Mouse (Mus musculus): ENCODE measurements around the gene Amot. TPM values are rescaled to one million over a fixed set of nuclear protein-coding genes. Genes with fewer than 3 reads are reported as not detected.

Amot gene
- polyA plus RNA-seq, 1 experiment from 2014 or later: 10.4 TPM

DNA sequence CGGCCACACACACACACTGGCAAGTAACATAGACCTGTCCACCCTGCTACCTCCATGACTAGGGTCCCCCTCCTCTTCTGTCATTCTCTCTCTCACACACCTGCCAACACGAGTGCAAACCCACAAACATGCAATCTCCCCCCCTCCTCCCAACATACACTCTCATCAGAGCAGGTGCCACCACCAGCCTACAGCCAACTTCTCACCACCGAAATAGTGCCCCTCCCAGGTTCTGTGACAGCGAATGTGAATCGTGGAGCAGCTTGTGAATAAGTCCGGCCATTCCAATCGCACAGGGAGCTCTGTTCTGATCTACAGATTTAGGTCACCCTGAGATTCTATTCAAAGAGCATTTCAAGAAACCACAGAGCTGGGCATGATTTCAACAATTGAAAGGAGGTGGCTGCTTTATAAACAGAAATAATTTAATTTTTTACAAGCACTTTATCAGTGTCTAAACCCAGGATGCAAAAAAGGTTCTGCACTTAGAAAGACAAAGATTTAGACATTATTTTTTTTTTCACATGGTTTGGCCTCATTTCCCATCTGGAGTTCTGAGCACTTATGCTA, 21.4 kb downstream of the Amot start:
- H3K4me3 ChIP-seq (ENCODE audit: low read depth, low read length): no peak overlapping the region
- ATAC-seq (ENCODE audit: insufficient read depth): no peak
- H3K9ac ChIP-seq: no peak overlapping the region
- no peaks in the 10 kb centered on the region for H3K4me1 ChIP-seq (ENCODE audit: insufficient read depth)
- H3K36me3 ChIP-seq (ENCODE audit: insufficient read depth): peaks cover 5% of the 10 kb centered on the region; the same call in 1 of the 2 replicates
- 75% methylated on average over 7 of the region's 7 CpGs for WGBS
- H3K9me3 ChIP-seq (ENCODE audit: low read depth, low read length): no peaks in the 10 kb centered on the region
- DNase-seq: no peak
- TF ChIP-seq CTCF (IDR thresholded peaks at IDR 0.05; ENCODE audit: low read depth): no peak
- H3K27ac ChIP-seq (ENCODE audit: low read depth): no peak overlapping the region
- H3K27me3 ChIP-seq (ENCODE audit: insufficient read depth, low read length): no peaks in the 10 kb centered on the region
- no peak overlapping the region for H3K4me2 ChIP-seq

DNA sequence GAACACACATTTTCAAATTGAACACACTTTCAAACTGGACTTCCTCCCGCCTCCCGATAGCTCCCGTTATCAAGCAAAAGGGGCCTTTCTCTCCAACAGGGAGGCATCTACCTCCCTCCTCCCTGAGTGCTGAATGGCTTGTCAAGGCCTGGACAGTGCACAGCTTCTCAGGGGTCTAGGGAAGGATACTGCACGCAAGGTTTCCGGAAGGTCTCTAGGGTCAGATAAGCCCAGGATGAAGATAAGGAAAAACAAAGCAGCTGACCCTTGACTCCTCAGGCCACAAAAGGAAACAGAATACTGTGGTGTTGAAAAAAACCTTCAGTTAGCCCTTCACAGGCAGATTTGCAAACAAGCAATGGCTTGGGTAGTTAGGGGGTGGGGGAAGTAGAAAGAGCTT, 22.6 kb downstream of the Amot start:
- H3K36me3 ChIP-seq (ENCODE audit: insufficient read depth): peaks cover 5% of the 10 kb centered on the region; the same call in 1 of the 2 replicates
- no peak overlapping the region for H3K27ac ChIP-seq (ENCODE audit: low read depth)
- no peaks in the 10 kb centered on the region for H3K9me3 ChIP-seq (ENCODE audit: low read depth, low read length)
- H3K9ac ChIP-seq: no peak overlapping the region
- H3K4me1 ChIP-seq (ENCODE audit: insufficient read depth): no peaks in the 10 kb centered on the region
- no peaks in the 10 kb centered on the region for H3K27me3 ChIP-seq (ENCODE audit: insufficient read depth, low read length)
- ATAC-seq (ENCODE audit: insufficient read depth) (no peak), DNase-seq (no peak)
- H3K4me2 ChIP-seq: no peak overlapping the region
- no peak overlapping the region for H3K4me3 ChIP-seq (ENCODE audit: low read depth, low read length)
- no peak for TF ChIP-seq CTCF (IDR thresholded peaks at IDR 0.05; ENCODE audit: low read depth)
- WGBS: 26% methylated on average over 5 of the region's 5 CpGs

DNA sequence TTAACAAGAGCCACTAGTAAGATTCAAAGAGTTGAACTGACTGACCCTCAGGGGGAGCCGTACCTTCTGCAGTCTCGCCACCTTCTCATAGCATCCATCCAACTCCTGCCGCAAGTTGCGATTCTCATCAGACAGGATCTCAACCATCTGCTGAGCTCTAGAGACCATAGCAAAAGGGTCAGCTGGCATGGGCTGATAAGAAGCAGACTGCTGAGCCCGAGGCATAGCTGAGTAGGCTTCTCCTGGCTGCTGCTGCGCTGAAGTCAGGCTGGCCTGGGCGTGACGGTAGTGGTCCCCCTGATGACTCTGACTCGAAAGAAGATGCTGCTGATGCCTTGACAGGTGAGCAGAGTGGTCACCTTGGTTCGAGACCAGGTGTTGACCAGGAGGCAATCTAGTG, 25.0 kb downstream of the Amot start:
- no peaks in the 10 kb centered on the region for H3K4me1 ChIP-seq (ENCODE audit: insufficient read depth)
- no peaks in the 10 kb centered on the region for H3K9me3 ChIP-seq (ENCODE audit: low read depth, low read length)
- no peak overlapping the region for H3K9ac ChIP-seq
- no peak overlapping the region for H3K27ac ChIP-seq (ENCODE audit: low read depth)
- H3K4me2 ChIP-seq: no peak overlapping the region
- no peak for TF ChIP-seq CTCF (IDR thresholded peaks at IDR 0.05; ENCODE audit: low read depth)
- DNase-seq: no peak
- no peak overlapping the region for H3K4me3 ChIP-seq (ENCODE audit: low read depth, low read length)
- 78% methylated on average over 10 of the region's 10 CpGs for WGBS
- H3K27me3 ChIP-seq (ENCODE audit: insufficient read depth, low read length): no peaks in the 10 kb centered on the region
- no peak for ATAC-seq (ENCODE audit: insufficient read depth)
- H3K36me3 ChIP-seq (ENCODE audit: insufficient read depth): peaks cover 12% of the 10 kb centered on the region

DNA sequence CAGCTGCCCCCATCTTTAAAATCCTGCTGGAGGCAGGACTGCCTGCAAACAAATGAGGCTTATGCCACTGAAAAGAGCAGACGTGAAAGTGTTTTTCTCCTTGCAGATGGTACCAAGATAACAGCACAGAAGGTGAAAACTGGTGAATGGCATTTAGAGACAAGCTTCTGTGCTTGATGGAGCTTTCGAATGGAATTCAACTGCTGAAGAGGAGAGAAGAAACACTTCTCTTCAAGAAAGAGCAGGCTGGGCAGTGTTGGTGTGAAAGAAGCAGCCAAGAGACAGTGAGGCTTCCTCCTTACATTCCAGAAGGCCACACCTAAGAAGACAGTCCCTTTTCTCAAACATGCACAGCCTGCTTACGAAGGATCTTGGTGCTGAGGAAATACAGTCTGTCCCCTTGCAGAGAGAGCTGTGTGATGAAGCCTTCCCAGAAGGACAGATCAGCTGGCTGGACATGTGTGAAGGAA, 27.2 kb downstream of the Amot start:
- Histone ChIP-seq H3K27ac (ENCODE audit: low read depth) (no peak overlapping the region), H3K4me2 (no peak overlapping the region), H3K9me3 (ENCODE audit: low read depth, low read length) (no peaks in the 10 kb centered on the region), H3K36me3 (ENCODE audit: insufficient read depth) (peaks cover 13% of the 10 kb centered on the region), H3K9ac (no peak overlapping the region), H3K4me3 (ENCODE audit: low read depth, low read length) (no peak overlapping the region), H3K27me3 (ENCODE audit: insufficient read depth, low read length) (no peaks in the 10 kb centered on the region), H3K4me1 (ENCODE audit: insufficient read depth) (no peaks in the 10 kb centered on the region)
- 67% methylated on average over 3 of the region's 3 CpGs for WGBS
- DNase-seq (no peak), ATAC-seq (ENCODE audit: insufficient read depth) (no peak)
- no peak for TF ChIP-seq CTCF (IDR thresholded peaks at IDR 0.05; ENCODE audit: low read depth)

DNA sequence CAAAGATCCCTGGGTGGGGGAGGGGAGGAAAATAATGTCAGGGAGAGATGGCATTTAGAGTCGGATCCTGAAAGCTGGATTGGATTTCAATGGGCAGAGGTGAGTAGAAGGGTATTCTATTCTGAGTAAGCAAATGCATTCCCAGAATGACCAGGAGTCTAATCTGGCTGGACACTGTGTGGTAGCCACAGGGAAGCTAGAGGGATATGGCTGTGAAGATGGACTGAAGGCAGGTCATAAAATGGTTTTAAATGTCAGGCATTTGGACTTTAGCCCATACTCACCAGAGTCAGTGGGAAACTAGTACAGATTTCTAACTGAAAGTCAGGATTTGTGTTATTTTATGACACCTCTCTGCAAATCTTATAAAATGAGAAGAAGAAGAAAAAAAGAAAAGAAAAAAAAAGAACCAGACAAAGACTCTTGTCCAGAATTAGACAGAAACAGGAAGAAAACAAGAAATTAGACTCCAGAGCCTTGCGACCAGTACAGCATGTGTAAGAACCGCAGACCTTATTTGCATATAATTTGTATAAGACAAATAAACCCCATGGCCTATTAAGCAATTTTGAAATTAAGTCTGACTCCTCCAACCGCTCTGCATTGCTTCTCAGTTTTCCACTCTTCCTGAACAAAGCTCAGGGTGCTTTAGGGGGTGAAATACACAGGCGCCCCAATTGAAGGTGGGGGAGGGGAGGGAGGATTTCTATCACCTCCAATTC, 27.8 kb downstream of the Amot start:
- no peak overlapping the region for H3K27ac ChIP-seq (ENCODE audit: low read depth)
- no peak overlapping the region for H3K4me2 ChIP-seq
- no peaks in the 10 kb centered on the region for H3K4me1 ChIP-seq (ENCODE audit: insufficient read depth)
- no peak overlapping the region for H3K4me3 ChIP-seq (ENCODE audit: low read depth, low read length)
- H3K27me3 ChIP-seq (ENCODE audit: insufficient read depth, low read length): no peaks in the 10 kb centered on the region
- no peak overlapping the region for H3K9ac ChIP-seq
- WGBS: 88% methylated on average over 5 of the region's 5 CpGs
- no peak for DNase-seq
- H3K36me3 ChIP-seq (ENCODE audit: insufficient read depth): peaks cover 13% of the 10 kb centered on the region
- TF ChIP-seq CTCF (IDR thresholded peaks at IDR 0.05; ENCODE audit: low read depth): no peak
- ATAC-seq (ENCODE audit: insufficient read depth): no peak
- no peaks in the 10 kb centered on the region for H3K9me3 ChIP-seq (ENCODE audit: low read depth, low read length)

DNA sequence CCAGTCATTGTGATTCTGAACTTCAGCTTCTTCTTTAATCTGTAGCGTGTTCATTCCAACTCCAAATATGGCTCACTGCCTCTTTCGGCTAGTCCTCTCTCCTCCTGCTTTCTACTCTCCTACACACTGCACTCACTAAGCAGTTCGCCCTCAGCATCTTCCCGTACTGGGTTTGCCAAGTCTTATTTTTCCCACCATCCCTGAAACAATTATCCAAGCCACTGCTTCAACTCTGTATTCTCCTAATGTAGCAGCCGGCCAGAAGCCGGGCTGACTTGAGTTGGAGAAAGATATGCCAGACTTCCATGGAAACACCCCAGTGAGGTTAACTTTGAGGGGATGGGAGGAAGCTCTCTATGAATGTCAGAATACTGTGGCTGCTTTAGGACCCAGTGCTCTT, 36.7 kb downstream of the Amot start:
- Histone ChIP-seq H3K27ac (ENCODE audit: low read depth) (no peak overlapping the region), H3K4me3 (ENCODE audit: low read depth, low read length) (no peak overlapping the region), H3K27me3 (ENCODE audit: insufficient read depth, low read length) (no peaks in the 10 kb centered on the region), H3K36me3 (ENCODE audit: insufficient read depth) (peaks cover 10% of the 10 kb centered on the region; the same call in 1 of the 2 replicates), H3K4me1 (ENCODE audit: insufficient read depth) (no peaks in the 10 kb centered on the region), H3K9me3 (ENCODE audit: low read depth, low read length) (no peaks in the 10 kb centered on the region), H3K4me2 (no peak overlapping the region), H3K9ac (no peak overlapping the region)
- ATAC-seq (ENCODE audit: insufficient read depth): no peak
- 91% methylated on average over 6 of the region's 6 CpGs for WGBS
- DNase-seq: no peak
- TF ChIP-seq CTCF (IDR thresholded peaks at IDR 0.05; ENCODE audit: low read depth): no peak

DNA sequence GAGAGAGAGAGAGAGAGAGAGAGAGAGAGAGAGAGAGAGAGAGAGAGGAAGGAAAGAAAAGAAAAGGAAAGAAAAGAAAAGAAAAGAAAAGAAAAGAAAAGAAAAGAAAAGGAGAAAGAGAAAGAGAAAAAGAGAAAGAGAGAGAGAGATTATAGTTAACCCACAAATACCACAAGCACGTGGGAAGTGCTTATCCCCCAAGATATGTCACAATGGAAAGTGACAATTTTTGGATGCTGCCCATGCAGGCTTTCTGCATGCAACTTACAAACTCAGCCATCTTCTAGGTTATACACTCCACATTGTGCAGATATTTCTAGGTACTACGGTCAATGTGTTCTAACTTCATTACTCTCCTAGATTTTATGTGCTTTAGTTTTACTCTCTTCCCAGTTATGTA, 41.5 kb downstream of the Amot start:
- H3K4me2 ChIP-seq: no peak overlapping the region
- H3K4me1 ChIP-seq (ENCODE audit: insufficient read depth): no peaks in the 10 kb centered on the region
- DNase-seq: no peak
- H3K36me3 ChIP-seq (ENCODE audit: insufficient read depth): no peaks in the 10 kb centered on the region
- no peak overlapping the region for H3K27ac ChIP-seq (ENCODE audit: low read depth)
- no peaks in the 10 kb centered on the region for H3K27me3 ChIP-seq (ENCODE audit: insufficient read depth, low read length)
- TF ChIP-seq CTCF (IDR thresholded peaks at IDR 0.05; ENCODE audit: low read depth): no peak
- 75% methylated on average over 2 of the region's 2 CpGs for WGBS
- H3K9ac ChIP-seq: no peak overlapping the region
- no peak for ATAC-seq (ENCODE audit: insufficient read depth)
- no peak overlapping the region for H3K4me3 ChIP-seq (ENCODE audit: low read depth, low read length)
- no peaks in the 10 kb centered on the region for H3K9me3 ChIP-seq (ENCODE audit: low read depth, low read length)

Measured in lung, embryonic 14.5 days (tissue).